Mouse (Mus musculus): ENCODE results near the gene Fam122a.

GRCm38 (mm10) chr19:24469216-24469615 lies 7.9 kb downstream of the Fam122a start:
- TF ChIP-seq GATA1 (IDR thresholded peaks at IDR 0.05; ENCODE audit: low read length): no peak
- TF ChIP-seq TAL1 (IDR thresholded peaks at IDR 0.05; ENCODE audit: low read length): no peak

Data from erythroblast, embryonic 14.5 days (primary cell).